7 mouse cellular contexts compared by ENCODE assay signal in the genomic region with DNA sequence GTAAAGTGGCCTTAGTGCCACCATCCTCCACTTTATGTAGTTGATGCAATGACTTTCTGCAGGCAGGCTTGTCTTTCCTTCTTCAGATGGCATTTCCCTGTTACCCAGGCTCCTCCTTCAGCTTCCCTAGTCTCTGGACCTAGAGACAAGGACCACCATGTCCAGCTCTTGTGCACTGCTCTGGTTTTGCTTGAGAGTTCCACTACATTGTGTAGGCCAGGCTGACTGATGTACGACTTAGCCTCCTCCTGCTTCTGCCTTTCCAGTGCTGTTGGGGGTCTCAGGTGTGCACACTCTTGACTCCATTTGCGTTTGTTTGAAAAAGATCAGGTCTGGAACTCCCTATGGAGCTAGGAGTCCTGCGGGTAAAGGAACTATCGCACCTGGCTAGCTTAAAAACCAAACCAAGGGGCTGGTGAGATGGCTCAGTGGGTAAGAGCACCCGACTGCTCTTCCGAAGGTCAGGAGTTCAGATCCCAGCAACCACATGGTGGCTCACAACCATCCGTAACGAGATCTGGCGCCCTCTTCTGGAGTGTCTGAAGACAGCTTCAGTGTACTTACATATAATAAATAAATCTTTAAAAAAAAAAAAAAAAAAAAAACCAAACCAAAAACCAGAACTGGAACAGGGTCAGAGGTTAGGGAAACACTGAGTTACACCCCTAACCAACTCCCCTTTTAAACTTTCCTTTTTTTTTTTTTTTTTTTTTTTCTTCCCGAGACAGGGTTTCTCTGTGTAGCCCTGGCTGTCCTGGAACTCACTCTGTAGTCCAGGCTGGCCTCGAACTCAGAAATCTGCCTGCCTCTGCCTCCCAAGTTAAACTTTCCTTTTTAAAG. TPM values are rescaled to one million over a fixed set of nuclear protein-coding genes. Genes with fewer than 3 reads are reported as not detected.
ATAC-seq and TF ChIP-seq lines count a peak whose summit lies in the region.
"Not testable (repeated sequence)": the region's sequence is repeated elsewhere in the genome, so short reads cannot be mapped to it uniquely, and the experiment has no call there.

No protein-coding gene starts in this region.

- TF ChIP-seq CTCF in intestine, postnatal 0 days (IDR thresholded peaks at IDR 0.05; ENCODE audit: low read depth) = peak; percentile 42

- peak overlapping the region; percentile 91; the same call in 1 of the 2 replicates for H3K4me3 ChIP-seq in brown adipose tissue, adult 24 weeks (ENCODE audit: insufficient read depth, low read depth, low read length)
- H3K4me3 ChIP-seq in forebrain, embryonic 13.5 days = peak overlapping the region; percentile 90
- peak overlapping the region; percentile 94 for H3K4me3 ChIP-seq in heart, embryonic 16.5 days (ENCODE audit: low read length)
- H3K4me3 ChIP-seq in intestine, postnatal 0 days (ENCODE audit: low read depth, low read length) = peak overlapping the region; percentile 98
- H3K4me3 ChIP-seq in limb, embryonic 15.5 days = peak overlapping the region; percentile 92; the same call in 1 of the 2 replicates
- peak overlapping the region; percentile 86; the same call in 1 of the 2 replicates for H3K4me3 ChIP-seq in macrophage (ENCODE audit: inconsistent target)
- not testable (repeated sequence) for H3K4me3 ChIP-seq in neural tube, embryonic 12.5 days

- H3K9me3 ChIP-seq in forebrain, embryonic 13.5 days (replicated peaks); heart, embryonic 16.5 days (replicated peaks; ENCODE audit: control insufficient read depth, low read length); intestine, postnatal 0 days (ENCODE audit: control insufficient read depth); limb, embryonic 15.5 days; neural tube, embryonic 12.5 days: not testable (repeated sequence)

- H3K4me1 ChIP-seq in brown adipose tissue, adult 24 weeks (ENCODE audit: control insufficient read depth, insufficient read depth, insufficient read length, low read length) = peaks cover 10% of the 10 kb centered on the region; the same call in 1 of the 2 replicates
- H3K4me1 ChIP-seq in forebrain, embryonic 13.5 days = peaks cover 28% of the 10 kb centered on the region
- peaks cover 32% of the 10 kb centered on the region for H3K4me1 ChIP-seq in heart, embryonic 16.5 days (ENCODE audit: control insufficient read depth, insufficient read depth, low read length)
- not testable (repeated sequence) for H3K4me1 ChIP-seq in intestine, postnatal 0 days (replicated peaks; ENCODE audit: control insufficient read depth, insufficient read depth, low read length)
- peaks cover 32% of the 10 kb centered on the region for H3K4me1 ChIP-seq in limb, embryonic 15.5 days
- H3K4me1 ChIP-seq in neural tube, embryonic 12.5 days = peaks cover 27% of the 10 kb centered on the region

- H3K9ac ChIP-seq in forebrain, embryonic 13.5 days; intestine, postnatal 0 days (ENCODE audit: low read depth, low read length); limb, embryonic 15.5 days; neural tube, embryonic 12.5 days: not testable (repeated sequence)
- peak overlapping the region; percentile 100 for H3K9ac ChIP-seq in heart, embryonic 16.5 days (ENCODE audit: low read length)

- not testable (repeated sequence) for ATAC-seq in forebrain, embryonic 13.5 days; heart, embryonic 16.5 days (replicated peaks; ENCODE audit: extremely low read depth, insufficient read depth, low FRiP score); intestine, postnatal 0 days; limb, embryonic 15.5 days (ENCODE audit: insufficient number of reproducible peaks, low FRiP score, low TSS enrichment, low read depth); neural tube, embryonic 12.5 days (ENCODE audit: low FRiP score, low read depth)

- peak overlapping the region; percentile 98 for H3K4me2 ChIP-seq in forebrain, embryonic 13.5 days
- peak overlapping the region; percentile 89 for H3K4me2 ChIP-seq in heart, embryonic 16.5 days (ENCODE audit: low read depth, low read length)
- peak overlapping the region; percentile 97; the same call in 1 of the 2 replicates for H3K4me2 ChIP-seq in intestine, postnatal 0 days (replicated peaks; ENCODE audit: low read depth)
- peak overlapping the region; percentile 83; the same call in 1 of the 2 replicates for H3K4me2 ChIP-seq in limb, embryonic 15.5 days
- peak overlapping the region; percentile 86 for H3K4me2 ChIP-seq in neural tube, embryonic 12.5 days (replicated peaks)

- H3K27me3 ChIP-seq in forebrain, embryonic 13.5 days; heart, embryonic 16.5 days (ENCODE audit: control insufficient read depth, insufficient read depth, low read length); intestine, postnatal 0 days (replicated peaks; ENCODE audit: control insufficient read depth, insufficient read depth, low read length); limb, embryonic 15.5 days; neural tube, embryonic 12.5 days (replicated peaks): not testable (repeated sequence)

- peaks cover 32% of the 10 kb centered on the region for H3K79me2 ChIP-seq in macrophage (ENCODE audit: inconsistent target)

- not testable (repeated sequence) for H3K36me3 ChIP-seq in forebrain, embryonic 13.5 days (ENCODE audit: poor library complexity, severe bottlenecking); heart, embryonic 16.5 days (ENCODE audit: control insufficient read depth, insufficient read depth); intestine, postnatal 0 days (ENCODE audit: control insufficient read depth, insufficient read depth); limb, embryonic 15.5 days; macrophage (ENCODE audit: inconsistent target); neural tube, embryonic 12.5 days

- 79% methylated on average over 11 of the region's 11 CpGs for WGBS in forebrain, embryonic 13.5 days
- 74% methylated on average over 11 of the region's 11 CpGs for WGBS in heart, embryonic 16.5 days
- WGBS in intestine, postnatal 0 days = 65% methylated on average over 11 of the region's 11 CpGs
- 71% methylated on average over 11 of the region's 11 CpGs for WGBS in limb, embryonic 15.5 days
- WGBS in macrophage (ENCODE audit: missing documents) = 94% methylated on average over 7 of the region's 11 CpGs
- 72% methylated on average over 11 of the region's 11 CpGs for WGBS in neural tube, embryonic 12.5 days

- peak overlapping the region; percentile 83 for H3K27ac ChIP-seq in brown adipose tissue, adult 24 weeks (replicated peaks; ENCODE audit: low read depth, low read length)
- H3K27ac ChIP-seq in forebrain, embryonic 13.5 days; intestine, postnatal 0 days (ENCODE audit: low read depth, low read length); limb, embryonic 15.5 days; neural tube, embryonic 12.5 days: not testable (repeated sequence)
- peak overlapping the region; percentile 100 for H3K27ac ChIP-seq in heart, embryonic 16.5 days (ENCODE audit: low read length)
- H3K27ac ChIP-seq in macrophage = peak overlapping the region; percentile 95

RNA-seq across cellular contexts. Expression of a gene that starts 1.5 kb away (rescaled TPM):
- 21.6 and 25.6 TPM in 2 replicates for polyA plus RNA-seq in brown adipose tissue, adult 24 weeks (2012; ENCODE audit: insufficient read depth, insufficient read length, missing spikeins)
- polyA plus RNA-seq in forebrain, embryonic 13.5 days (2015; fragmentation: Nextera tagmentation; extraction: Ambion mirVana) = 101 and 107 TPM in 2 replicates
- 53.4 and 54.5 TPM in 2 replicates for polyA plus RNA-seq in heart, embryonic 16.5 days (2015; fragmentation: Nextera tagmentation; extraction: Ambion mirVana)
- polyA plus RNA-seq in intestine, postnatal 0 days (2015; fragmentation: Nextera tagmentation; extraction: Ambion mirVana) = 43.2 and 44.0 TPM in 2 replicates
- polyA plus RNA-seq in limb, embryonic 15.5 days (2015; fragmentation: Nextera tagmentation; extraction: Ambion mirVana) = 62.9 and 67.5 TPM in 2 replicates
- total RNA-seq in macrophage (2018; cell fraction: chromatin; rRNA removed) = 10 to 100 TPM; 27.5 to 75.8 (median 51.5) TPM
- total RNA-seq in macrophage (2018; cell fraction: cytosol; rRNA removed) = 10 to 100 TPM; 18.5 to 35.7 (median 25.1) TPM
- 10 to 100 TPM; 21.4 to 47.0 (median 31.9) TPM for total RNA-seq in macrophage (2018; cell fraction: nucleus; rRNA removed)
- polyA plus RNA-seq in macrophage (2018) = 14.5 to 26.1 TPM (median 19.1 TPM) in 3 replicates
- polyA plus RNA-seq in neural tube, embryonic 12.5 days (2016; fragmentation: Nextera tagmentation; extraction: Ambion mirVana) = 83.4 and 86.4 TPM in 2 replicates

RNA-seq across cellular contexts. Expression of a gene that starts 20.1 kb away (rescaled TPM):
- 59.0 and 82.5 TPM in 2 replicates for polyA plus RNA-seq in brown adipose tissue, adult 24 weeks (2012; ENCODE audit: insufficient read depth, insufficient read length, missing spikeins)
- polyA plus RNA-seq in forebrain, embryonic 13.5 days (2015; fragmentation: Nextera tagmentation; extraction: Ambion mirVana) = 34.3 and 35.4 TPM in 2 replicates
- 52.0 and 67.2 TPM in 2 replicates for polyA plus RNA-seq in heart, embryonic 16.5 days (2015; fragmentation: Nextera tagmentation; extraction: Ambion mirVana)
- 14.5 and 16.2 TPM in 2 replicates for polyA plus RNA-seq in intestine, postnatal 0 days (2015; fragmentation: Nextera tagmentation; extraction: Ambion mirVana)
- polyA plus RNA-seq in limb, embryonic 15.5 days (2015; fragmentation: Nextera tagmentation; extraction: Ambion mirVana) = 57.1 and 61.8 TPM in 2 replicates
- total RNA-seq in macrophage (2018; cell fraction: chromatin; rRNA removed) = 100 to 1,000 TPM; 103 to 546 (median 287) TPM
- total RNA-seq in macrophage (2018; cell fraction: cytosol; rRNA removed) = 1,000 to 10,000 TPM in 3 of 26 experiments, 100 to 1,000 TPM in 23; 293 to 1,067 (median 626) TPM
- 1,000 to 10,000 TPM in 1 of 26 experiments, 100 to 1,000 TPM in 25; 381 to 1,006 (median 769) TPM for total RNA-seq in macrophage (2018; cell fraction: nucleus; rRNA removed)
- polyA plus RNA-seq in macrophage (2018) = 538 to 865 TPM (median 584 TPM) in 3 replicates
- polyA plus RNA-seq in neural tube, embryonic 12.5 days (2016; fragmentation: Nextera tagmentation; extraction: Ambion mirVana) = 87.9 and 93.1 TPM in 2 replicates

RNA-seq across cellular contexts. Expression of a gene that starts 34.0 kb away (rescaled TPM):
- 6.2 and 6.9 TPM in 2 replicates for polyA plus RNA-seq in brown adipose tissue, adult 24 weeks (2012; ENCODE audit: insufficient read depth, insufficient read length, missing spikeins)
- 12.2 and 15.1 TPM in 2 replicates for polyA plus RNA-seq in forebrain, embryonic 13.5 days (2015; fragmentation: Nextera tagmentation; extraction: Ambion mirVana)
- polyA plus RNA-seq in heart, embryonic 16.5 days (2015; fragmentation: Nextera tagmentation; extraction: Ambion mirVana) = 9.2 and 9.5 TPM in 2 replicates
- 3.6 and 3.8 TPM in 2 replicates for polyA plus RNA-seq in intestine, postnatal 0 days (2015; fragmentation: Nextera tagmentation; extraction: Ambion mirVana)
- 13.2 and 13.9 TPM in 2 replicates for polyA plus RNA-seq in limb, embryonic 15.5 days (2015; fragmentation: Nextera tagmentation; extraction: Ambion mirVana)
- 10 to 100 TPM; 38.2 to 87.8 (median 57.1) TPM for total RNA-seq in macrophage (2018; cell fraction: chromatin; rRNA removed)
- 10 to 100 TPM in 2 of 26 experiments, 1 to 10 TPM in 24; 5.7 to 11.6 (median 8.0) TPM for total RNA-seq in macrophage (2018; cell fraction: cytosol; rRNA removed)
- total RNA-seq in macrophage (2018; cell fraction: nucleus; rRNA removed) = 10 to 100 TPM; 18.4 to 52.9 (median 31.3) TPM
- polyA plus RNA-seq in macrophage (2018) = 6.8 to 9.1 TPM (median 7.0 TPM) in 3 replicates
- 14.5 and 17.2 TPM in 2 replicates for polyA plus RNA-seq in neural tube, embryonic 12.5 days (2016; fragmentation: Nextera tagmentation; extraction: Ambion mirVana)

RNA-seq across cellular contexts. Expression of a gene that starts 44.3 kb away (rescaled TPM):
- polyA plus RNA-seq in brown adipose tissue, adult 24 weeks (2012; ENCODE audit: insufficient read depth, insufficient read length, missing spikeins) = 1.1 and 4.1 TPM in 2 replicates
- polyA plus RNA-seq in forebrain, embryonic 13.5 days (2015; fragmentation: Nextera tagmentation; extraction: Ambion mirVana) = 4.0 and 4.2 TPM in 2 replicates
- polyA plus RNA-seq in heart, embryonic 16.5 days (2015; fragmentation: Nextera tagmentation; extraction: Ambion mirVana) = 50.6 and 52.8 TPM in 2 replicates
- polyA plus RNA-seq in intestine, postnatal 0 days (2015; fragmentation: Nextera tagmentation; extraction: Ambion mirVana) = 4.6 and 5.7 TPM in 2 replicates
- polyA plus RNA-seq in limb, embryonic 15.5 days (2015; fragmentation: Nextera tagmentation; extraction: Ambion mirVana) = 5.8 and 9.3 TPM in 2 replicates
- total RNA-seq in macrophage (2018; cell fraction: chromatin; rRNA removed) = 100 to 1,000 TPM in 1 of 26 experiments, 10 to 100 TPM in 25; 16.9 to 102 (median 59.3) TPM
- 10 to 100 TPM in 11 of 26 experiments, 1 to 10 TPM in 15; 4.2 to 22.3 (median 8.9) TPM for total RNA-seq in macrophage (2018; cell fraction: cytosol; rRNA removed)
- total RNA-seq in macrophage (2018; cell fraction: nucleus; rRNA removed) = 10 to 100 TPM; 11.4 to 90.2 (median 33.1) TPM
- polyA plus RNA-seq in macrophage (2018) = 3.9 to 17.8 TPM (median 7.7 TPM) in 3 replicates
- polyA plus RNA-seq in neural tube, embryonic 12.5 days (2016; fragmentation: Nextera tagmentation; extraction: Ambion mirVana) = 4.5 and 5.6 TPM in 2 replicates

RNA-seq across cellular contexts. Expression of a gene that starts 44.9 kb away (rescaled TPM):
- polyA plus RNA-seq in brown adipose tissue, adult 24 weeks (2012; ENCODE audit: insufficient read depth, insufficient read length, missing spikeins) = 44.9 and 55.0 TPM in 2 replicates
- 82.7 and 91.6 TPM in 2 replicates for polyA plus RNA-seq in forebrain, embryonic 13.5 days (2015; fragmentation: Nextera tagmentation; extraction: Ambion mirVana)
- polyA plus RNA-seq in heart, embryonic 16.5 days (2015; fragmentation: Nextera tagmentation; extraction: Ambion mirVana) = 173 and 184 TPM in 2 replicates
- polyA plus RNA-seq in intestine, postnatal 0 days (2015; fragmentation: Nextera tagmentation; extraction: Ambion mirVana) = 1,079 and 1,142 TPM in 2 replicates
- polyA plus RNA-seq in limb, embryonic 15.5 days (2015; fragmentation: Nextera tagmentation; extraction: Ambion mirVana) = 178 and 187 TPM in 2 replicates
- total RNA-seq in macrophage (2018; cell fraction: chromatin; rRNA removed) = 1,000 to 10,000 TPM in 5 of 26 experiments, 100 to 1,000 TPM in 21; 231 to 1,612 (median 642) TPM
- total RNA-seq in macrophage (2018; cell fraction: cytosol; rRNA removed) = 1,000 to 10,000 TPM in 19 of 26 experiments, 100 to 1,000 TPM in 7; 818 to 1,776 (median 1,127) TPM
- 1,000 to 10,000 TPM in 20 of 26 experiments, 100 to 1,000 TPM in 6; 377 to 1,961 (median 1,176) TPM for total RNA-seq in macrophage (2018; cell fraction: nucleus; rRNA removed)
- polyA plus RNA-seq in macrophage (2018) = 1,416 to 1,739 TPM (median 1,652 TPM) in 3 replicates
- 105 and 114 TPM in 2 replicates for polyA plus RNA-seq in neural tube, embryonic 12.5 days (2016; fragmentation: Nextera tagmentation; extraction: Ambion mirVana)
